8 mouse cellular contexts compared by ENCODE assay signal in genomic region chr9:44130034-44130433, GRCm38 (mm10). TPM values are rescaled to one million over a fixed set of nuclear protein-coding genes. Genes with fewer than 3 reads are reported as not detected.
DNase-seq lines count a peak whose midpoint lies in the region; ATAC-seq lines count a peak whose summit lies in the region.

No protein-coding gene starts in this region.

- peak overlapping the region; percentile 30 for H3K9ac ChIP-seq in forebrain, embryonic 15.5 days (replicated peaks)
- H3K9ac ChIP-seq in limb, embryonic 12.5 days (replicated peaks) = peak overlapping the region; percentile 47
- peak overlapping the region; percentile 66 for H3K9ac ChIP-seq in midbrain, embryonic 13.5 days (replicated peaks)
- H3K9ac ChIP-seq in stomach, embryonic 15.5 days = peak overlapping the region; percentile 17; the same call in 1 of the 2 replicates

- H3K4me1 ChIP-seq in forebrain, embryonic 15.5 days = peaks cover 45% of the 10 kb centered on the region
- peaks cover 51% of the 10 kb centered on the region for H3K4me1 ChIP-seq in limb, embryonic 12.5 days (replicated peaks)
- H3K4me1 ChIP-seq in midbrain, embryonic 13.5 days (replicated peaks) = peaks cover 42% of the 10 kb centered on the region
- peaks cover 31% of the 10 kb centered on the region for H3K4me1 ChIP-seq in stomach, embryonic 15.5 days

- H3K36me3 ChIP-seq in forebrain, embryonic 15.5 days = no peaks in the 10 kb centered on the region
- no peaks in the 10 kb centered on the region for H3K36me3 ChIP-seq in limb, embryonic 12.5 days
- no peaks in the 10 kb centered on the region for H3K36me3 ChIP-seq in midbrain, embryonic 13.5 days
- no peaks in the 10 kb centered on the region for H3K36me3 ChIP-seq in stomach, embryonic 15.5 days

- ATAC-seq in forebrain, embryonic 15.5 days (replicated peaks) = 0 out of 2 replicates have a peak, but pooled peaks have one; percentile 7
- ATAC-seq in hematopoietic stem cell, adult 5-6 weeks (replicated peaks in 1 of 2; ENCODE audit: insufficient read depth in 1 of 2, low FRiP score in 2 of 2, low TSS enrichment in 1 of 2, low read depth in 1 of 2, poor library complexity in 2 of 2, severe bottlenecking in 2 of 2) = peak; percentile 39 to 70
- no peak for ATAC-seq in limb, embryonic 12.5 days (ENCODE audit: insufficient number of reproducible peaks, insufficient read depth, low FRiP score, low TSS enrichment, low read depth)
- peak; percentile 22 for ATAC-seq in midbrain, embryonic 13.5 days
- ATAC-seq in stomach, embryonic 15.5 days (ENCODE audit: insufficient read depth, low FRiP score, low read depth) = peak; percentile 59

- peak overlapping the region; percentile 58 for H3K4me2 ChIP-seq in forebrain, embryonic 15.5 days (replicated peaks)
- H3K4me2 ChIP-seq in limb, embryonic 12.5 days = peak overlapping the region; percentile 79
- peak overlapping the region; percentile 66 for H3K4me2 ChIP-seq in midbrain, embryonic 13.5 days (replicated peaks)
- H3K4me2 ChIP-seq in stomach, embryonic 15.5 days = peak overlapping the region; percentile 67

- H3K4me3 ChIP-seq in forebrain, embryonic 15.5 days = peak overlapping the region; percentile 31
- peak overlapping the region; percentile 44 for H3K4me3 ChIP-seq in limb, embryonic 12.5 days (replicated peaks)
- H3K4me3 ChIP-seq in midbrain, embryonic 13.5 days (replicated peaks) = peak overlapping the region; percentile 36
- H3K4me3 ChIP-seq in stomach, embryonic 15.5 days (replicated peaks) = peak overlapping the region; percentile 38

- H3K27me3 ChIP-seq in forebrain, embryonic 15.5 days = peaks cover 9% of the 10 kb centered on the region
- H3K27me3 ChIP-seq in limb, embryonic 12.5 days = peaks cover 59% of the 10 kb centered on the region
- peaks cover 49% of the 10 kb centered on the region for H3K27me3 ChIP-seq in midbrain, embryonic 13.5 days
- no peaks in the 10 kb centered on the region for H3K27me3 ChIP-seq in stomach, embryonic 15.5 days (replicated peaks)

- no peaks in the 10 kb centered on the region for H3K9me3 ChIP-seq in forebrain, embryonic 15.5 days
- no peaks in the 10 kb centered on the region for H3K9me3 ChIP-seq in limb, embryonic 12.5 days
- H3K9me3 ChIP-seq in midbrain, embryonic 13.5 days = no peaks in the 10 kb centered on the region
- H3K9me3 ChIP-seq in stomach, embryonic 15.5 days = no peaks in the 10 kb centered on the region

- WGBS in forebrain, embryonic 15.5 days = 1% methylated on average over 27 of the region's 27 CpGs
- WGBS in limb, embryonic 12.5 days = under 1% methylated on average over 27 of the region's 27 CpGs
- under 1% methylated on average over 27 of the region's 27 CpGs for WGBS in midbrain, embryonic 13.5 days
- WGBS in stomach, embryonic 15.5 days = 0% methylated on average over 27 of the region's 27 CpGs

- H3K27ac ChIP-seq in forebrain, embryonic 15.5 days (replicated peaks) = 0 out of 2 replicates have a peak overlapping the region, but pooled peaks have one; percentile 22
- H3K27ac ChIP-seq in limb, embryonic 12.5 days = peak overlapping the region; percentile 67; the same call in 1 of the 2 replicates
- peak overlapping the region; percentile 53; the same call in 1 of the 2 replicates for H3K27ac ChIP-seq in midbrain, embryonic 13.5 days
- peak overlapping the region; percentile 93 for H3K27ac ChIP-seq in stomach, embryonic 15.5 days

- DNase-seq in B cell, adult 2 months = peak; percentile 73 to 76
- DNase-seq in adrenal gland, adult 2 months = peak; percentile 86
- no peak for DNase-seq in frontal cortex, postnatal 10 days (ENCODE audit: low spot score in 2 of 2)

RNA-seq across cellular contexts. Expression of gene Mcam, which starts 4.2 kb away (rescaled TPM):
- total RNA-seq in adrenal gland, adult 2 months (2021) = 10 to 100 TPM; 30.5 to 52.2 TPM
- polyA plus RNA-seq in adrenal gland, adult 2 months (2012; rRNA removed) = 24.9 and 39.4 TPM in 2 replicates
- polyA plus RNA-seq in forebrain, embryonic 15.5 days (2015; fragmentation: Nextera tagmentation; extraction: Ambion mirVana) = 11.3 and 13.1 TPM in 2 replicates
- 1.1 and 6.9 TPM in 2 replicates for total RNA-seq in hematopoietic stem cell, adult 5-6 weeks (2017)
- polyA plus RNA-seq in limb, embryonic 12.5 days (2016; fragmentation: Nextera tagmentation; extraction: Ambion mirVana) = 18.0 and 18.1 TPM in 2 replicates
- 11.6 and 13.7 TPM in 2 replicates for polyA plus RNA-seq in midbrain, embryonic 13.5 days (2015; fragmentation: Nextera tagmentation; extraction: Ambion mirVana)
- polyA plus RNA-seq in stomach, embryonic 15.5 days (2015; fragmentation: Nextera tagmentation; extraction: Ambion mirVana) = 38.3 and 43.0 TPM in 2 replicates

RNA-seq across cellular contexts. Expression of gene Rnf26, which starts 16.7 kb away (rescaled TPM):
- total RNA-seq in adrenal gland, adult 2 months (2021) = 10 to 100 TPM; 28.7 to 30.4 TPM
- polyA plus RNA-seq in adrenal gland, adult 2 months (2012; rRNA removed) = 72.9 and 76.9 TPM in 2 replicates
- 39.9 and 40.1 TPM in 2 replicates for polyA plus RNA-seq in forebrain, embryonic 15.5 days (2015; fragmentation: Nextera tagmentation; extraction: Ambion mirVana)
- total RNA-seq in hematopoietic stem cell, adult 5-6 weeks (2017) = 10.8 and 13.0 TPM in 2 replicates
- 89.6 and 91.4 TPM in 2 replicates for polyA plus RNA-seq in limb, embryonic 12.5 days (2016; fragmentation: Nextera tagmentation; extraction: Ambion mirVana)
- polyA plus RNA-seq in midbrain, embryonic 13.5 days (2015; fragmentation: Nextera tagmentation; extraction: Ambion mirVana) = 29.9 and 32.7 TPM in 2 replicates
- 59.9 and 60.8 TPM in 2 replicates for polyA plus RNA-seq in stomach, embryonic 15.5 days (2015; fragmentation: Nextera tagmentation; extraction: Ambion mirVana)

RNA-seq across cellular contexts. Expression of gene Gm49380, which starts 16.7 kb away (rescaled TPM):
- total RNA-seq in adrenal gland, adult 2 months (2021) = under 1 TPM; 0.12 to 0.76 TPM
- polyA plus RNA-seq in adrenal gland, adult 2 months (2012; rRNA removed) = 1.1 TPM in 1 of 2 replicates, not detected in the other
- 0.17 and 0.18 TPM in 2 replicates for polyA plus RNA-seq in forebrain, embryonic 15.5 days (2015; fragmentation: Nextera tagmentation; extraction: Ambion mirVana)
- not detected in 2 replicates for total RNA-seq in hematopoietic stem cell, adult 5-6 weeks (2017)
- polyA plus RNA-seq in limb, embryonic 12.5 days (2016; fragmentation: Nextera tagmentation; extraction: Ambion mirVana) = 0.08 and 0.17 TPM in 2 replicates
- 0.24 and 0.36 TPM in 2 replicates for polyA plus RNA-seq in midbrain, embryonic 13.5 days (2015; fragmentation: Nextera tagmentation; extraction: Ambion mirVana)
- 0.14 and 0.18 TPM in 2 replicates for polyA plus RNA-seq in stomach, embryonic 15.5 days (2015; fragmentation: Nextera tagmentation; extraction: Ambion mirVana)

RNA-seq across cellular contexts. Expression of gene C1qtnf5, which starts 23.0 kb away (rescaled TPM):
- 10 to 100 TPM; 11.2 to 17.6 TPM for total RNA-seq in adrenal gland, adult 2 months (2021)
- 32.4 and 34.3 TPM in 2 replicates for polyA plus RNA-seq in adrenal gland, adult 2 months (2012; rRNA removed)
- 2.2 and 3.6 TPM in 2 replicates for polyA plus RNA-seq in forebrain, embryonic 15.5 days (2015; fragmentation: Nextera tagmentation; extraction: Ambion mirVana)
- total RNA-seq in hematopoietic stem cell, adult 5-6 weeks (2017) = not detected in 2 replicates
- polyA plus RNA-seq in limb, embryonic 12.5 days (2016; fragmentation: Nextera tagmentation; extraction: Ambion mirVana) = 0.84 TPM in 1 of 2 replicates, not detected in the other
- polyA plus RNA-seq in midbrain, embryonic 13.5 days (2015; fragmentation: Nextera tagmentation; extraction: Ambion mirVana) = 1.9 and 2.5 TPM in 2 replicates
- polyA plus RNA-seq in stomach, embryonic 15.5 days (2015; fragmentation: Nextera tagmentation; extraction: Ambion mirVana) = 2.8 and 3.3 TPM in 2 replicates

RNA-seq across cellular contexts. Expression of gene Mfrp, which starts 28.5 kb away (rescaled TPM):
- under 1 TPM in 1 of 2 experiments, not detected in 1; 0.10 TPM for total RNA-seq in adrenal gland, adult 2 months (2021)
- 0.40 TPM in 1 of 2 replicates, not detected in the other for polyA plus RNA-seq in adrenal gland, adult 2 months (2012; rRNA removed)
- polyA plus RNA-seq in forebrain, embryonic 15.5 days (2015; fragmentation: Nextera tagmentation; extraction: Ambion mirVana) = 0.18 and 0.23 TPM in 2 replicates
- not detected in 2 replicates for total RNA-seq in hematopoietic stem cell, adult 5-6 weeks (2017)
- 0.29 and 0.40 TPM in 2 replicates for polyA plus RNA-seq in limb, embryonic 12.5 days (2016; fragmentation: Nextera tagmentation; extraction: Ambion mirVana)
- 0.16 TPM in 1 of 2 replicates, not detected in the other for polyA plus RNA-seq in midbrain, embryonic 13.5 days (2015; fragmentation: Nextera tagmentation; extraction: Ambion mirVana)
- polyA plus RNA-seq in stomach, embryonic 15.5 days (2015; fragmentation: Nextera tagmentation; extraction: Ambion mirVana) = 0.18 TPM in 2 replicates

Comparison
In these comparisons a context has a peak if more than half of its experiments do, and no peak if none do; other contexts are left out.
1. DNase-seq: peak in B cell, adult 2 months (2 of 2) and adrenal gland, adult 2 months (single experiment); none in frontal cortex, postnatal 10 days (0 of 2).
2. H3K27ac ChIP-seq: peak in every context shown above with its lines; median percentile 93 in stomach, embryonic 15.5 days; 67 in limb, embryonic 12.5 days; 53 in midbrain, embryonic 13.5 days; 22 in forebrain, embryonic 15.5 days.
3. Peak in every context shown above with its lines, with median percentiles within 50 percentile points of each other: H3K4me2 ChIP-seq, H3K4me3 ChIP-seq and H3K9ac ChIP-seq.